Mouse (Mus musculus): Measurements from ENCODE around the gene Hpca. TPM values are rescaled to one million over a fixed set of nuclear protein-coding genes. Genes with fewer than 3 reads are reported as not detected.
A peak's percentile ranks its signal among the peaks of the same experiment; 100 is the strongest.

The Hpca gene
- polyA plus RNA-seq (2015; fragmentation: Nextera tagmentation; extraction: Ambion mirVana): 0.51 and 1.1 TPM in 2 replicates

DNA sequence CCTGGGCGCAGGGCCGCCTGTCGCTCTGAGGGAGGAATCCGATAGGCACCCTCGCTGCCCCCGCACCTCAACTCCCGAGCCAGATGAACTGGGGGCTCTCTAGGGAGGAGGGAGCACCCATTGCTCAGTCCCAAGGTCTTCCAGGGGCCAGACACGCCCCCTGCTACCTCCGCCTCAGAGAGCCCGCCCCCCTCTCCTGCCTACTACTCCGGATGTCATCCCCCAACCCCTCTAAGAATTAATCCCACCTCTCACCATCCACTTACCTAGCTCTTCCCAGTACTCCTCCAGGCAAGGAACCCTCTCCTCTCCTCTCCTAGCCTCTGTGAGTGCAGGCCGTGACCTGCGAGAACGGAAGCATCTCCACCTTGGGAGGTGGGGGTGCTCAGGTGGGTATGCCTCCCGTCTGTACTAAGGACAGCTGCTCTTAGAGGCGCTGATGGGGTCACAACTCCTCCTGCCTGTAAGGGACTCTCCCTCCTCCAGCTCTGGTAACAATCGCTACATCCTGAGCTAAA, at the start of gene Hpca:
Gene Hpca (minus strand): TSS at position 468 of the 518 bp plus-strand sequence.
- Histone ChIP-seq H3K36me3 (ENCODE audit: insufficient read depth, low read length) (no peaks in the 10 kb centered on the region), H3K4me1 (ENCODE audit: insufficient read depth, low read depth, low read length) (peaks cover 3% of the 10 kb centered on the region; the same call in 1 of the 2 replicates), H3K9ac (replicated peaks; ENCODE audit: low read depth) (no peak within 1 kb of the TSS), H3K27ac (ENCODE audit: low read length) (no peak within 1 kb of the TSS), H3K9me3 (ENCODE audit: low read length) (no peaks in the 10 kb centered on the region), H3K27me3 (replicated peaks; ENCODE audit: insufficient read depth, low read length) (peaks cover 22% of the 10 kb centered on the region), H3K4me2 (replicated peaks; ENCODE audit: low read depth, low read length) (peak within 1 kb of the TSS; percentile 61), H3K4me3 (ENCODE audit: low read depth, low read length) (peak within 1 kb of the TSS; percentile 33)
- DNase-seq (ENCODE audit: low spot score): no peak
- TF ChIP-seq CTCF (IDR thresholded peaks at IDR 0.05) (no peak), EP300 (IDR thresholded peaks at IDR 0.05) (no peak)
- WGBS: 7% methylated on average over 11 of the region's 17 CpGs
- no peak for ATAC-seq

DNA sequence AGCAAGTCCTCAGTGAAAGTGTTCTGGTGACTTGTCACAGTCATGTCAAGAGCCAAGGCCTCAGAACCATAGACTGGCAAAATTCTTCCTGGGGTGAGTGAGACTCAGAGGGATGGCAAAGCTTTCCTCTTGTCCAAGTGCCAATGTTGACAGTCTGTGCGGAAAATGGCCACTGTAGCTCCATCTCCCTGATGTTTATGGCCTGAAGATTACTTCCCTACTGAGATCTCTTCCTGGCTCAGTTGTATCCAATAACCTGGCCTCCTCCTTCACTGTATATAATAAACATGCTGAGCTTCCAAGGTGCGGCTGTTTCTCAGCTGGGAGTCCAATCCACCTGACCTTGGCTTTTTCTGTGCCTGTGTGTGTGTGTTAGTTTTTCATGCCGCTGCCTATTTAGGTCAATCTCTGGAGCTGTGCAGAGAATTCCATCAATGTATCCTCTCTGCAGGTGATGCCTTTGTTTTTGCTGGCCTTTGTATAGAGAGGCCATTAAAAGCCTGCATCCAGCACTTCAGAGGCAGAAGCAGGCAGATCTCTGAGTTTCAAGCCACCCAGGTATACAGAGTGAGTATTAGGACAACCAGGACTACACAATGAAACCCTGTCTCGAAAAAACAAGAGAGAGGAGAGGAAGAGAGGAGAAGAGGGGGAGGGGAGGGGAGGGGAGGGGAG, 39.9 kb upstream of the Hpca start:
- 86% methylated on average over 4 of the region's 4 CpGs for WGBS
- Histone ChIP-seq H3K4me2 (replicated peaks; ENCODE audit: low read depth, low read length) (no peak overlapping the region), H3K27ac (ENCODE audit: low read length) (no peak overlapping the region), H3K36me3 (ENCODE audit: insufficient read depth, low read length) (no peaks in the 10 kb centered on the region), H3K9ac (replicated peaks; ENCODE audit: low read depth) (no peak overlapping the region), H3K4me3 (ENCODE audit: low read depth, low read length) (no peak overlapping the region), H3K27me3 (replicated peaks; ENCODE audit: insufficient read depth, low read length) (no peaks in the 10 kb centered on the region), H3K4me1 (ENCODE audit: insufficient read depth, low read depth, low read length) (no peaks in the 10 kb centered on the region), H3K9me3 (ENCODE audit: low read length) (no peaks in the 10 kb centered on the region)
- no peak for TF ChIP-seq CTCF (IDR thresholded peaks at IDR 0.05)
- no peak for TF ChIP-seq EP300 (IDR thresholded peaks at IDR 0.05)
- ATAC-seq (no peak), DNase-seq (ENCODE audit: low spot score) (no peak)

DNA sequence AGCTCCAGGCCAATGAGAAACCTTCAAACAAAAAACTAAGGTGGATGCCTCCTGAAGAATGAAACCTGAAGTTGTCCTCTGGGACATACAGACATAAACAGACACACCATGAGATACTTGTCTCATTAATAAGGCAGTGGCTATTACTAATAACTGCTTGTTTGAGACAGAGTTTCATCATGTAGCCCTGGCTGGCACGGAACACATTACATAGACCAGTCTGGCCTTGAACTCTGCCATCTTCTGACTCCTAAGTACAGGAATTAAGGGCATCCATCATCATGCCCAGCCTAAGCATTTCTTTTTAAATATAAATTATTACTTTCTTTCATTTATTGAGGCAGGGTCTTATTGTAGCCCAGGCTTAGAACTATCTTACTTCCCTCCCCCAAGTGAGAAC, 39.2 kb upstream of the Hpca start:
- no peak for TF ChIP-seq EP300 (IDR thresholded peaks at IDR 0.05)
- no peak for TF ChIP-seq CTCF (IDR thresholded peaks at IDR 0.05)
- H3K9ac ChIP-seq (replicated peaks; ENCODE audit: low read depth): no peak overlapping the region
- H3K27ac ChIP-seq (ENCODE audit: low read length): no peak overlapping the region
- H3K27me3 ChIP-seq (replicated peaks; ENCODE audit: insufficient read depth, low read length): no peaks in the 10 kb centered on the region
- no peaks in the 10 kb centered on the region for H3K4me1 ChIP-seq (ENCODE audit: insufficient read depth, low read depth, low read length)
- no peak overlapping the region for H3K4me3 ChIP-seq (ENCODE audit: low read depth, low read length)
- H3K4me2 ChIP-seq (replicated peaks; ENCODE audit: low read depth, low read length): no peak overlapping the region
- no peak for DNase-seq (ENCODE audit: low spot score)
- no peaks in the 10 kb centered on the region for H3K36me3 ChIP-seq (ENCODE audit: insufficient read depth, low read length)
- no peak for ATAC-seq
- H3K9me3 ChIP-seq (ENCODE audit: low read length): no peaks in the 10 kb centered on the region
- 90% methylated on average over 1 of the region's 1 CpGs for WGBS

DNA sequence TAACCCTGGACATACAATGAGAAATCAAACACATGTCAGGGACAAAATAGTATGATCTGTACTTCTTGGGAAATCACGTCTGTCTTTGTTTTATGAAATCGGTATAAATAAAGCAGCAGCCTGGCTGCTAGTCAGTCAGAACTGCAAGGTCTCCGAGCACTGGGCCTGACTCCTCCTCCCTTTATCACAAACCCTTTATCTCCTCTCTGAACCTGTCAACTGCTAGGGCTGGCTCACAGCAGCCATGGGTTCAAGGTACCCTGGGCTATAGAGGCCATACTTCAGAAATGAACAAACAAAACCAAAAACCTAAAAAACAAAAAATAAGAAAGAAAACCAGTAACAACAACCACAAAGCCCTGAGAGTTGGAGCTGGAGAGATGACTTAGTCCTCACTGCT, 36.7 kb upstream of the Hpca start:
- TF ChIP-seq CTCF (IDR thresholded peaks at IDR 0.05) (no peak), EP300 (IDR thresholded peaks at IDR 0.05) (no peak)
- H3K36me3 ChIP-seq (ENCODE audit: insufficient read depth, low read length): no peaks in the 10 kb centered on the region
- H3K27ac ChIP-seq (ENCODE audit: low read length): no peak overlapping the region
- no peak overlapping the region for H3K4me2 ChIP-seq (replicated peaks; ENCODE audit: low read depth, low read length)
- H3K9me3 ChIP-seq (ENCODE audit: low read length): no peaks in the 10 kb centered on the region
- H3K27me3 ChIP-seq (replicated peaks; ENCODE audit: insufficient read depth, low read length): no peaks in the 10 kb centered on the region
- 49% methylated on average over 3 of the region's 3 CpGs for WGBS
- ATAC-seq (no peak), DNase-seq (ENCODE audit: low spot score) (no peak)
- no peaks in the 10 kb centered on the region for H3K4me1 ChIP-seq (ENCODE audit: insufficient read depth, low read depth, low read length)
- H3K9ac ChIP-seq (replicated peaks; ENCODE audit: low read depth): no peak overlapping the region
- H3K4me3 ChIP-seq (ENCODE audit: low read depth, low read length): no peak overlapping the region

DNA sequence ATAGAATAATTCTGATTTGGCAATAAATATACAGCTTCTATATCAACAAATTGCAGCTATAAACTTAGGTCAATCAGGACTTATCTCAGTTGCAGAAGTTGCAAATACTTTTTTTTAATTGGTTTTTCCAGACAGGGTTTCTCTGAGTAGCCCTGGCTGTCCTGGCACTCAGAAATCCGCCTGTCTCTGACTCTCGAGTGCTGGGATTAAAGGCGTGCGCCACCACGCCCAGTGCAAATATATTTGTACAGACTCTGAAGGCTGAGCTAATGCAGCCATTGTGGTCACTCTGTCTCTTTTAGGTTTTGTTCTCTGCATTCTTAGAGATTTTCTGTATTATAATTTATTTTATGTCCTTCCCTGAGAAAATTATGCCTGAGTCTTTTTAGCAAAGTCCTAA, 35.7 kb upstream of the Hpca start:
- H3K36me3 ChIP-seq (ENCODE audit: insufficient read depth, low read length): peaks cover under 1% of the 10 kb centered on the region; the same call in 1 of the 2 replicates
- 48% methylated on average over 5 of the region's 5 CpGs for WGBS
- H3K9ac ChIP-seq (replicated peaks; ENCODE audit: low read depth): no peak overlapping the region
- DNase-seq (ENCODE audit: low spot score) (no peak), ATAC-seq (no peak)
- H3K4me1 ChIP-seq (ENCODE audit: insufficient read depth, low read depth, low read length): no peaks in the 10 kb centered on the region
- H3K9me3 ChIP-seq (ENCODE audit: low read length): no peaks in the 10 kb centered on the region
- H3K4me3 ChIP-seq (ENCODE audit: low read depth, low read length): no peak overlapping the region
- H3K27ac ChIP-seq (ENCODE audit: low read length): no peak overlapping the region
- no peak overlapping the region for H3K4me2 ChIP-seq (replicated peaks; ENCODE audit: low read depth, low read length)
- no peak for TF ChIP-seq CTCF (IDR thresholded peaks at IDR 0.05)
- no peaks in the 10 kb centered on the region for H3K27me3 ChIP-seq (replicated peaks; ENCODE audit: insufficient read depth, low read length)

DNA sequence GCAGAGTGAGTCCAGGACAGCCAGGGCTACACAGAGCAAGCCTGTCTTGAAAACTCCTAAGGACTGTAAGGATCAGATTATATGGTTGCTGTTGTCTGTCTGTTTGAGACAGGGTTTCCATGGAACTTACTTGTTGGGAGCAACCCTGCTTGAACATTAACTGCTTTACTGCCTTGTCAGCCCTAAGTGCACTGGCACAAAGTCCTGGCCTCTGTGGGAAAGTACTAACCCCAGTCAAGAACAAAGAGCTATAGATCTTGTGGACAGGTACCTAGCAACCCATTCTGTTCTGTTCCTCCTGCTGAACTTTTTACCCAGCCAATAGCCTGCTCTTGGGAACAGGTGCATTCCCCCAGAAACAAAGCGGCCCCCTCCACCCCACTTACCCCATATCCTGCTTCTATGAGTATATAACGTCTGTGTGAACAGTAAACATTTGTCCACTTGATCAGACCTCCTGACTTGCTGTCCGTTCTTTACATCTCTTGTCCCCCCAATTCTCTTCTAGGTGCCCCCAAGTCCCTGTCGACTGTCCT, 29.5 kb upstream of the Hpca start:
- ATAC-seq: no peak
- H3K36me3 ChIP-seq (ENCODE audit: insufficient read depth, low read length): peaks cover 7% of the 10 kb centered on the region; the same call in 1 of the 2 replicates

More for the DNA sequence above, 29.5 kb upstream of the Hpca start:
- TF ChIP-seq CTCF (IDR thresholded peaks at IDR 0.05): no peak
- no peak overlapping the region for H3K4me2 ChIP-seq (replicated peaks; ENCODE audit: low read depth, low read length)
- H3K27me3 ChIP-seq (replicated peaks; ENCODE audit: insufficient read depth, low read length): no peaks in the 10 kb centered on the region
- H3K4me1 ChIP-seq (ENCODE audit: insufficient read depth, low read depth, low read length): no peaks in the 10 kb centered on the region
- no peak for DNase-seq (ENCODE audit: low spot score)
- no peak overlapping the region for H3K27ac ChIP-seq (ENCODE audit: low read length)
- WGBS: 72% methylated on average over 4 of the region's 4 CpGs
- H3K4me3 ChIP-seq (ENCODE audit: low read depth, low read length): no peak overlapping the region
- H3K9me3 ChIP-seq (ENCODE audit: low read length): no peaks in the 10 kb centered on the region
- no peak overlapping the region for H3K9ac ChIP-seq (replicated peaks; ENCODE audit: low read depth)
